Comparison of ENCODE assay signal across 25 mouse cellular contexts in the genomic region with DNA sequence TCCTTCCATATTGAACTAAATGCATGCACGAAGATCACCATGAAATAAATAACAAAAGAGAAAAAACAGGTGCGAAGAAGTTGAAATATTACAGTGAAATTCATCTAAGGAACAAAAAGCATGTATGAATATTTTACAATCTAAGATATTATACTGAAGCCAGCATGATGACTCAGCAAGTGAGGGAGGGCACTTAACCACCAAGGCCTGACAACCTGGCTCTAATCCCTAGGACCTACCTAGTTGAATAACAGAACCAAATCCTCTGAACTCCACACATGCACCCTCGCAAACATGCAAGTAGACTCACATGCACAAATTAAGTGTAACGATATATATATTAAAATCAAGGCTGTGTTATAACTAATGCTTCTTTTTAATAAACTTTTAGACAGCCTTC. TPM values are rescaled to one million over a fixed set of nuclear protein-coding genes. Genes with fewer than 3 reads are reported as not detected.
A peak's percentile ranks its signal among the peaks of the same experiment; 100 is the strongest.
DNase-seq lines count a peak whose midpoint lies in the region; TF ChIP-seq lines count a peak whose summit lies in the region.
"Had no signal": no experiment of that assay in that cellular context is flagged by ENCODE, and none has a peak within 500 bp of the region (broad histone marks: within the 10 kb centered on the region; RNA-seq: fewer than 3 reads in every experiment).

No protein-coding gene starts in this region.

- H3K9me3 ChIP-seq in MEL (replicated peaks; ENCODE audit: insufficient read depth, low read length), result no peaks in the 10 kb centered on the region
- H3K9me3 ChIP-seq: embryonic facial prominence, embryonic 12.5 days; embryonic facial prominence, embryonic 15.5 days; heart, embryonic 12.5 days; heart, embryonic 15.5 days; hindbrain, embryonic 10.5 days; hindbrain, embryonic 13.5 days; intestine, embryonic 15.5 days had no signal

- TF ChIP-seq CTCF in layer of hippocampus, adult 2 months (conservative IDR thresholded peaks at IDR 0.05), result no peak
- TF ChIP-seq CTCF in MEL (IDR thresholded peaks at IDR 0.05 in 2 of 3, conservative IDR thresholded peaks at IDR 0.05 in 1 of 3; ENCODE audit: control insufficient read depth in 1 of 3, insufficient read depth in 1 of 3, low read depth in 2 of 3, low read length in 3 of 3, poor library complexity in 1 of 3, severe bottlenecking in 1 of 3), result no peak

- no peak overlapping the region for H3K9ac ChIP-seq in MEL (ENCODE audit: control insufficient read depth, low read depth, low read length, poor library complexity, severe bottlenecking)
- H3K9ac ChIP-seq: embryonic facial prominence, embryonic 12.5 days; embryonic facial prominence, embryonic 15.5 days; forebrain, postnatal 0 days; heart, embryonic 12.5 days; heart, embryonic 15.5 days; hindbrain, embryonic 13.5 days; intestine, embryonic 15.5 days had no signal

- H3K27ac ChIP-seq in layer of hippocampus, adult 2 months, result peak overlapping the region; percentile 59; the same call in 1 of the 2 replicates
- H3K27ac ChIP-seq in MEL (ENCODE audit: control insufficient read depth, low read depth, low read length), result no peak overlapping the region
- H3K27ac ChIP-seq: embryonic facial prominence, embryonic 12.5 days; embryonic facial prominence, embryonic 15.5 days; heart, embryonic 15.5 days; hindbrain, embryonic 10.5 days; hindbrain, embryonic 13.5 days; intestine, embryonic 15.5 days had no signal

- no peaks in the 10 kb centered on the region for H3K27me3 ChIP-seq in MEL (ENCODE audit: control insufficient read depth in 1 of 2, insufficient read depth in 2 of 2, low read length in 2 of 2)
- H3K27me3 ChIP-seq: embryonic facial prominence, embryonic 12.5 days; embryonic facial prominence, embryonic 15.5 days; heart, embryonic 12.5 days; heart, embryonic 15.5 days; hindbrain, embryonic 13.5 days; intestine, embryonic 15.5 days; Patski had no signal

- H3K79me2 ChIP-seq in MEL (ENCODE audit: control insufficient read depth, insufficient read depth, low read length, poor library complexity), result peaks cover 51% of the 10 kb centered on the region

- H3K4me3 ChIP-seq in layer of hippocampus, adult 2 months, result no peak overlapping the region
- H3K4me3 ChIP-seq in MEL (ENCODE audit: control insufficient read depth in 1 of 2, insufficient read depth in 1 of 2, low read depth in 2 of 2, low read length in 2 of 2), result no peak overlapping the region
- H3K4me3 ChIP-seq: embryonic facial prominence, embryonic 12.5 days; embryonic facial prominence, embryonic 15.5 days; gastrocnemius, adult 2 months; heart, embryonic 12.5 days; heart, embryonic 15.5 days; hindbrain, embryonic 10.5 days; hindbrain, embryonic 13.5 days; intestine, embryonic 15.5 days had no signal

- H3K4me1 ChIP-seq in MEL (ENCODE audit: control insufficient read depth in 1 of 2, insufficient read depth in 2 of 2, low read length in 2 of 2), result peaks cover 19 to 22% of the 10 kb centered on the region in 2 experiments

- TF ChIP-seq POLR2A in MEL (IDR thresholded peaks at IDR 0.05; ENCODE audit: control insufficient read depth in 1 of 2, insufficient read depth in 1 of 2, low read depth in 1 of 2, low read length in 2 of 2, poor library complexity in 1 of 2), result no peak

- peaks cover 0 to 35% of the 10 kb centered on the region in 2 experiments; a peak in 3 of 4 replicates for H3K36me3 ChIP-seq in MEL (ENCODE audit: control insufficient read depth in 1 of 2, insufficient read depth in 2 of 2, low read length in 2 of 2)
- H3K36me3 ChIP-seq: embryonic facial prominence, embryonic 12.5 days; embryonic facial prominence, embryonic 15.5 days; heart, embryonic 15.5 days; hindbrain, embryonic 13.5 days; intestine, embryonic 15.5 days had no signal

- no peak for TF ChIP-seq RAD21 in MEL (IDR thresholded peaks at IDR 0.05; ENCODE audit: low read depth, low read length)

- DNase-seq in adrenal gland, adult 2 months, result peak; percentile 45
- DNase-seq in adrenal gland, postnatal 25 days, result no peak
- no peak for DNase-seq in layer of hippocampus, adult 2 months (ENCODE audit: low spot score in 2 of 2)
- DNase-seq in layer of hippocampus, postnatal 10 days (ENCODE audit: low spot score in 2 of 2), result no peak
- peak; percentile 55 for DNase-seq in MEL (ENCODE audit: low read depth, low spot score)
- no peak for DNase-seq in natural killer cell, adult 2 months (ENCODE audit: low spot score in 2 of 2)
- DNase-seq: adrenal gland, adult 8-10 months; cerebellum, adult 18-20 months; cerebellum, adult 9-10 months; cerebellum, postnatal 14 days; forebrain, postnatal 0 days; gastrocnemius, adult 2 months; gastrocnemius, postnatal 25 days; heart, adult 18-20 months; heart, postnatal 10 days; heart, postnatal 36 days; kidney, adult 11 months had no signal

- no peak for TF ChIP-seq EP300 in MEL (IDR thresholded peaks at IDR 0.05; ENCODE audit: low read depth in 1 of 2, low read length in 2 of 2)

TF ChIP-seq in MEL, 35 proteins besides CTCF, POLR2A, EP300 and RAD21:
- peak; percentile 79; the same call in 1 of the 2 replicates for TF ChIP-seq MAFK (IDR thresholded peaks at IDR 0.05; ENCODE audit: borderline replicate concordance, low read depth, low read length)
- no peak for TF ChIP-seq UBTF (IDR thresholded peaks at IDR 0.05; ENCODE audit: borderline replicate concordance, insufficient read depth, low read depth, low read length)
- TF ChIP-seq MYB (IDR thresholded peaks at IDR 0.05; ENCODE audit: low read depth, low read length), result no peak
- no peak for TF ChIP-seq RCOR1 (IDR thresholded peaks at IDR 0.05; ENCODE audit: low read depth, low read length)
- TF ChIP-seq GABPA (IDR thresholded peaks at IDR 0.05; ENCODE audit: low read depth, low read length), result 0 out of 2 replicates have a peak, but pooled peaks have one; percentile 55
TF ChIP-seq in MEL: peak in this region for 2.

RNA-seq across cellular contexts. Expression of a gene that starts 7.1 kb away (rescaled TPM):
- 10 to 100 TPM; 31.5 to 43.3 TPM for total RNA-seq in adrenal gland, adult 2 months (2021)
- polyA plus RNA-seq in adrenal gland, adult 2 months (2012; rRNA removed), result 40.7 and 41.3 TPM in 2 replicates
- 52.3 and 60.0 TPM in 2 replicates for total RNA-seq in adrenal gland, postnatal 25 days (2021)
- 10 to 100 TPM; 66.0 to 81.4 TPM for total RNA-seq in layer of hippocampus, adult 2 months (2021)
- total RNA-seq in layer of hippocampus, postnatal 10 days (2021), result 10 to 100 TPM; 66.1 to 71.6 TPM
- total RNA-seq in MEL (2012; rRNA removed), result 18.8 and 21.5 TPM in 2 replicates
- 100 to 1,000 TPM in 1 of 2 experiments, 10 to 100 TPM in 1; 39.7 to 188 TPM for polyA plus RNA-seq in MEL (2012; ENCODE audit: insufficient read depth in 1 of 2, insufficient read length in 2 of 2, low read depth in 1 of 2, low replicate concordance in 2 of 2, missing spikeins in 1 of 2)

RNA-seq across cellular contexts. Expression of a gene that starts 43.2 kb away (rescaled TPM):
- total RNA-seq in adrenal gland, adult 2 months (2021), result 100 to 1,000 TPM; 238 to 275 TPM
- 113 and 114 TPM in 2 replicates for polyA plus RNA-seq in adrenal gland, adult 2 months (2012; rRNA removed)
- 245 and 249 TPM in 2 replicates for total RNA-seq in adrenal gland, postnatal 25 days (2021)
- 100 to 1,000 TPM; 463 to 472 TPM for total RNA-seq in layer of hippocampus, adult 2 months (2021)
- total RNA-seq in layer of hippocampus, postnatal 10 days (2021), result 100 to 1,000 TPM; 325 to 333 TPM
- total RNA-seq in MEL (2012; rRNA removed), result 103 and 110 TPM in 2 replicates
- polyA plus RNA-seq in MEL (2012; ENCODE audit: insufficient read depth in 1 of 2, insufficient read length in 2 of 2, low read depth in 1 of 2, low replicate concordance in 2 of 2, missing spikeins in 1 of 2), result 100 to 1,000 TPM in 1 of 2 experiments, not detected in 1; 221 TPM

Comparison
In these comparisons a context has a peak if more than half of its experiments do, and no peak if none do; other contexts are left out.
1. DNase-seq: peak in adrenal gland, adult 2 months (single experiment) and MEL (single experiment); none in adrenal gland, postnatal 25 days (single experiment), layer of hippocampus, adult 2 months (0 of 2), layer of hippocampus, postnatal 10 days (0 of 2) and natural killer cell, adult 2 months (0 of 2).